Mouse (Mus musculus) lung, adult 2 months (tissue): ENCODE results near the gene Syt11. TPM values are rescaled to one million over a fixed set of nuclear protein-coding genes. Genes with fewer than 3 reads are reported as not detected.
"Not testable (repeated sequence)": the region's sequence is repeated elsewhere in the genome, so short reads cannot be mapped to it uniquely, and the experiment has no call there.

ENCODE experiments used
- DNase-seq: peaks from one replicate; pipeline ENCODE4 v3.0.0; 2022
- H3K4me1 ChIP-seq: fragments of 200-500 bp; 2 replicates; pipeline ENCODE4 v1.6.1; 2011; ENCODE audit warnings: low read length; ENCODE audit not compliant: control insufficient read depth, insufficient read depth
- H3K4me3 ChIP-seq: fragments of 200-500 bp; replicated peaks from 2 replicates; pipeline ENCODE3; 2011; ENCODE audit warnings: low read depth, mild to moderate bottlenecking, control low read depth, low read length; ENCODE audit errors: extremely low read depth
- CTCF ChIP-seq: fragments of 200-500 bp; IDR thresholded peaks from 2 replicates; pipeline ENCODE4 v1.5.1; 2011; ENCODE audit warnings: mild to moderate bottlenecking, low read length, control low read depth; ENCODE audit not compliant: insufficient read depth
- POLR2A ChIP-seq: fragments of 200-500 bp; IDR thresholded peaks from 2 replicates; pipeline ENCODE4 v1.6.1; 2011; ENCODE audit warnings: low read depth, mild to moderate bottlenecking, control low read depth, low read length, borderline replicate concordance; ENCODE audit errors: extremely low read depth
- WGBS: fragments of 180-500 bp; shearing (Covaris S2); methylation state at CpG from one replicate; pipeline ENCODE4 v1.1.7; 2018; 5-methylcytosine and 5-hydroxymethylcytosine counted together
- polyA plus RNA-seq: library from polyadenylated mRNA; depleted of rRNA; stranded (reverse); fragments of >200 nt; gene quantifications from 2 replicates; pipeline ENCODE4 v1.2.3, GENCODE M21; 2012; rRNA removed

The Syt11 gene
- polyA plus RNA-seq = 5.4 and 8.4 TPM in 2 replicates

DNA sequence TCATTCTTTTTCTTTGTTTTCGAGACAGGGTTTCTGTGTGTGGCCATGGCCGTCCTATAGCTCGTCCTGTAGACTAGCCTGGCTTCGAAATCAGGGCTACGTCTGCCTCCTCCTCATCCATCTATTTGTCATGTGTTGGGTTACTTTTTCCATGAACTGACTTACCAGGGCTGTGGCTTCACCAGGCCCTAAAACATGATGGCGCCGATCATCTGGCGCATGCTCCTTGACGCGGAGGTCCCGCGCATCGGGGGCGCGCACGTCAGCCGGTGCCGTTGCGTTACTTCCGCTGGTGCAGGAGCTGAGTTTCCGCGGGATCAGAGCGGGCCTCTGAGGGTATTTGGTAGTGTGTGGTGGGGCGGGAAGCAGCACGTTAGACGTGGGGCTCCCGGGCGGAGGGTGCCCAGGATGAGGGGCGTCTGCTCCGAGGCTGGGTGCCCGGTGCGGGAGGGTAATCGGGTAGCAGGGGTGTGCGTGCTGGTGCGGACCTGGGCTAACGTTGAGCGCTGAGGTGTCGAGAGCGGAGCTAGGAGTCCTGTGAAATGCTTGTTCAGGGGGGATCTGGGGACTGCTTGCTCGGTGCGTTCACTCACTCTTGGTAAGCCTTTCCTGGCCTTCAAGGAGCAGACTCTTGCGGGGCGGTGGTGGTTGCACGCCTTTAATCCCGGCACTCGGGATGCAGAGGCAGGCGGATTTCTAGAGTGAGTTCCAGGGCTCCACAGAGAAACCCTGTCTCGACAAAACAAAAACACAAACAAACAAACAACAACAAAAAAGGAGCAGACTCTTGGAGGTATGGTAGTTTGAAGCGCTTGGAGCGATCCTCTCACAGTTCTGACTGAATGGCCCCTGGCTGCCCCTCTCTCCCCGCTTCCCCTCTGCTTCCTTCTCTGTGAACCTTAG, at the start of gene Syt11:
TSS of gene Syt11 (minus strand) at position 226 of the 903 bp plus-strand sequence.
- WGBS = 4% methylated on average over 38 of the region's 51 CpGs
- DNase-seq = peak; percentile 46
- not testable (repeated sequence) for H3K4me1 ChIP-seq
- H3K4me3 ChIP-seq = peak within 1 kb of the TSS; percentile 79

GRCm38 (mm10) chr3:88803910-88804540, 29.1 kb upstream of the Syt11 start:
- TF ChIP-seq POLR2A (no peak), CTCF (no peak)
- 86% methylated on average over 5 of the region's 5 CpGs for WGBS
- Histone ChIP-seq H3K4me3 (no peak overlapping the region), H3K4me1 (no peaks in the 10 kb centered on the region)
- DNase-seq = no peak

DNA sequence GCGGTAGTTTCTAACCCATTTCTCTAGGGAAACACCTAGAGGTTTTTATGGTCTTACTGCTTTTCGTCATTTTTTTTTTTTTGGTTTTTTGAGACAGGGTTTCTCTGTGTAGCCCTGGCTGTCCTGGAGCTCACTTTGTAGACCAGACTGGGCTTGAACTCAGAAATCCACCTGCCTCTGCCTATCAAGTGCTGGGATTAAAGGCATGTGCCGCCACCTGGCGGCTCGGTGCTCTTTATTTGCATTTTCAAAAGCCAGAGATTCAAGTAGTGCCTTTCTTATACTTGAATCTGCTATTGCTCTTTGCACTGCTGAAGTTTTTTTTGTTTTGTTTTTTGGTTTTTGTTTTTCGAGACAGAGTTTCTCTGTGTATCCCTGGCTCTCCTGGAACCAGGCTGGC, 22.5 kb upstream of the Syt11 start:
- H3K4me3 ChIP-seq, H3K4me1 ChIP-seq, DNase-seq: not testable (repeated sequence)
- 0 out of 2 replicates have a peak, but pooled peaks have one; percentile 2 for TF ChIP-seq CTCF
- 89% methylated on average over 6 of the region's 6 CpGs for WGBS

DNA sequence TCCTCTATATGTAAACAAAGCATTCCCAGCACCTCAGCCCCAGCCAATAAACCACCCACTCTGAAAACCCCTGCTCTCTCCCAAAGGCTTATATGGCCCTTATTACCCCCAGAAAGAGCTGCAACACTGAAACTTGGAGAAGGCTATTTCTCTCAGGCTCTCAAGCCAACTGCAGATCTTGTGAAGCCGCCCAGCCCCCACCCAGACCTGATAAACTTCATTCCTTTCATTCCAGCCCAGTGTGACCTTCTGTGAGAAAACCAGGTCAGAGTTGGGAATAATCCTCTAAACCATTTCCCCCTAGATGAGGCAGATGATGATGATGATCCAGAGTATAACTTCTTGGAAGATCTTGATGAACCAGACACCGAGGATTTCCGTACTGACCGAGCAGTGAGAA, 13.1 kb upstream of the Syt11 start:
- not testable (repeated sequence) for H3K4me1 ChIP-seq, H3K4me3 ChIP-seq, DNase-seq
- WGBS = 90% methylated on average over 3 of the region's 4 CpGs

GRCm38 (mm10) chr3:88786805-88787204, 11.8 kb upstream of the Syt11 start:
- not testable (repeated sequence) for H3K4me1 ChIP-seq, H3K4me3 ChIP-seq, DNase-seq
- WGBS = no CpG with 5 or more reads among the region's 8 CpGs

DNA sequence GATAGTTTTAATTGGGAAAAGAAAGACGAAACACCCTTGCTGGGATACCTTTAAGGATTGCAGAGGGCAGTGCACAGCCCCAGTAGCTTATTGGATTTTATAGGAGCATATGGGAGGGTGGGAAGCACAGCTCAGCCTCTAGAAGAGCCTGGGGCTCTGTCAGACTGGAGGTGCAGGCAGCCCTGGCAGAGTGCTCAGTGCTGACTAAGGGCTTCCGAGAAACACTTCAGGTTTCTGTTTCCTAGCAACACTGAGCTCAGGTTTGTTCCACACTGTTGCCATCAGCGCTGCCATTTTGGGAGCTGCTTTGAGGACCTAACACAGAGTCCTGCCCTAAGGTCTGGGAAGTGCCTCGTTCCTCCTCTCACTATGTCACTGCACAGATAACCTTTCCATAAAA, 11.4 kb upstream of the Syt11 start:
- not testable (repeated sequence) for DNase-seq, H3K4me1 ChIP-seq, H3K4me3 ChIP-seq
- WGBS = 86% methylated on average over 1 of the region's 4 CpGs

- no peak for DNase-seq
- Histone ChIP-seq H3K4me3 (no peak overlapping the region), H3K4me1 (no peaks in the 10 kb centered on the region)
- 79% methylated on average over 5 of the region's 5 CpGs for WGBS
- no peak for TF ChIP-seq POLR2A
- TF ChIP-seq CTCF = no peak
Observed at GRCm38 (mm10) chr3:88784889-88785288, 9.9 kb upstream of the Syt11 start.

GRCm38 (mm10) chr3:88773163-88773562, 1.8 kb downstream of the Syt11 start:
- H3K4me1 ChIP-seq, DNase-seq, H3K4me3 ChIP-seq: not testable (repeated sequence)
- WGBS = 91% methylated on average over 6 of the region's 6 CpGs

DNA sequence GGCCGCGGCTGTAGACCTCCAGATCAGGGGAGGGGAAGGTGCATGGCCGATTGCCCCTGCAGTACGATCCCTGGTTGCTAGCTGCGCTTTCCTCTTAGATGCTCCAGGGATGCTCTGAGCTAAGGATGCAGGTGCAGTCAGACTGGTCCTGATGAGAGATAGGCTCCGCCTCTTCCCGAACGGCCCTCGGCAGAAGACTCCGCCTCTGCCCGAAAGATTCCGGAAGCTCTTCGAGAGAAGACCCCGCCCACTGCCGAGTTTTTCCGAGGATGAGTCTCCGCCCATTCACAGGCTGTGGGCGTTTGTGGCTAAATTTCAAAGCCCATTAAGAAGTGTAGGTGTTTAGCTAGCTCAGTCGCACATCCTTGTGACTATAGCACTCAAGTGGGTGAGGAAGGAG, 2.6 kb downstream of the Syt11 start:
- H3K4me1 ChIP-seq, H3K4me3 ChIP-seq: not testable (repeated sequence)
- WGBS = 1% methylated on average over 19 of the region's 19 CpGs
- DNase-seq = peak; percentile 84

DNA sequence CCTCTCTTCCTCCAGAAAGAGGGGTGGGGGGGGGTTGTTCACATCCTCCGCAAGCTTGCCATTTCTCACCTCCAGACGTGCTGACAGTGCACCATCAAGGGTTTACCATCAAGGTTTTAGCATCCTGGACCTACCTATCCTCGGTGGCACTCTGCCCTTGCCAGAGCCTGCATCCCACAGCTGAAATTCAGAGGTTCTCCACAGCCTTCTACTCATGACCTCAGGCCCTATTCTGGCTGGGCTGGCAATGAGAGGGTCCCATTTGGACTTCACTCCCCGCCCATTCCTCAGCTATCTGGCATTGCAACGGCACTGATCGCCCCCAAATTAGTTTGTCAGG, 3.1 kb downstream of the Syt11 start:
- DNase-seq, H3K4me1 ChIP-seq, H3K4me3 ChIP-seq: not testable (repeated sequence)
- WGBS = 9% methylated on average over 3 of the region's 6 CpGs

- under 1% methylated on average over 23 of the region's 28 CpGs for WGBS
- not testable (repeated sequence) for H3K4me3 ChIP-seq, H3K4me1 ChIP-seq
- DNase-seq = peak; percentile 41
Observed at GRCm38 (mm10) chr3:88771189-88771940, 3.6 kb downstream of the Syt11 start.
